Mouse (Mus musculus): ENCODE measurements at regions not wholly inside any gene's neighbourhood (a gene's known extent, or its start where the extent isn't known, plus 50 kb on each side); places are given as distances from the start of the nearest gene placed in this dataset.

- POLR2A ChIA-PET = no interaction called here
- CTCF ChIA-PET = no interaction called here
Measured at GRCm38 (mm10) chr3:65891594-65891993, 66.5 kb downstream of the Ccnl1 start.

- CTCF ChIA-PET = no interaction called here
- POLR2A ChIA-PET = no interaction called here
Measured at GRCm38 (mm10) chr3:65891139-65891538, 66.9 kb downstream of the Ccnl1 start.

GRCm38 (mm10) chr3:65888921-65889320 is 69.1 kb downstream of the Ccnl1 start:
- CTCF ChIA-PET = no interaction called here

GRCm38 (mm10) chr3:65884571-65885011 is 73.5 kb downstream of the Ccnl1 start:
- POLR2A ChIA-PET = no interaction called here
- CTCF ChIA-PET = no interaction called here

More at GRCm38 (mm10) chr3:65888921-65889320, 69.1 kb downstream of the Ccnl1 start:
- POLR2A ChIA-PET = interaction anchor here in 2 of 4 experiments (0.5 to 0.9 kb wide), 3 partner anchors 85 to 594 kb away, joined by 4 to 5 read pairs (median 5); no protein-coding TSS in a partner anchor

- CTCF ChIA-PET = no interaction called here
- POLR2A ChIA-PET = no interaction called here
Measured at GRCm38 (mm10) chr3:65882123-65882522, 75.9 kb downstream of the Ccnl1 start.

Measured in embryonic stem cell, embryonic (primary cell).